Mouse (Mus musculus) cortical plate, adult 2 months (tissue): ENCODE data around the gene Trim47. TPM values are rescaled to one million over a fixed set of nuclear protein-coding genes. Genes with fewer than 3 reads are reported as not detected.

Source experiments
- H3K27ac ChIP-seq: fragments of 200-500 bp; 2 replicates; pipeline ENCODE4 v1.5.1; 2012; ENCODE audit warnings: low read length, control low read depth, inconsistent platforms; ENCODE audit not compliant: insufficient read depth
- H3K4me1 ChIP-seq: fragments of 200-500 bp; 2 replicates; pipeline ENCODE4 v1.6.1; 2011; ENCODE audit warnings: low read length; ENCODE audit not compliant: control insufficient read depth, insufficient read depth
- H3K4me3 ChIP-seq: fragments of 200-500 bp; 2 replicates; pipeline ENCODE4 v1.5.1; 2011; ENCODE audit warnings: mild to moderate bottlenecking, low read length, control low read depth; ENCODE audit not compliant: insufficient read depth
- CTCF ChIP-seq: fragments of 200-500 bp; IDR thresholded peaks from 2 replicates; pipeline ENCODE4 v1.5.1; 2011; ENCODE audit warnings: mild to moderate bottlenecking, control low read depth, low read length; ENCODE audit not compliant: insufficient read depth; ENCODE audit errors: extremely low read depth
- POLR2A ChIP-seq: fragments of 200-500 bp; IDR thresholded peaks from 2 replicates; pipeline ENCODE4 v1.6.1; 2011; ENCODE audit warnings: mild to moderate bottlenecking, low read length, control low read depth; ENCODE audit not compliant: insufficient read depth; ENCODE audit errors: extremely low read depth
- polyA plus RNA-seq: library from polyadenylated mRNA; depleted of rRNA; stranded (reverse); fragments of >200 nt; gene quantifications from 2 replicates; pipeline ENCODE4 v1.2.3, GENCODE M21; 2012

Trim47 gene
- polyA plus RNA-seq, 1 experiment: 6.2 TPM

DNA sequence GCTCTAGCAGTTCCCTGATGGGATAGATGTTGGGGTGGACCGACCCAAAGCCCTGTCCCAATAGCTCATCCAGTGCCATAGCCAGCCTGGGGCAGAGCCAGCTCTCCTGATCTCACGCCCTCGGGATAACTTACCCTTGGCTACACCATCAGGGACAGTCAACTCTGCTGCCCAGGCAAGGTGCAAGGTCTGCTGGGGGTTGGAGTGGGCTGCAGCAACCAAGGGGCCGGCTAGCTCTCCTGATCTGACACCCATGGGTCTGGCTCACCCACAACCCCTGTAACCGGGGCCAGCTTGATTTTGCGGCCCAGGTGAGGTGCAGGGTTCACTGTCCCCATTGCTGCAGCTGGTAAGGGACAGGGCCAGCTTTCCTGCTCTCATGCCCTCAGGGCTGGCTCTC, 35.4 kb downstream of the Trim47 start:
- H3K4me1 ChIP-seq: peaks cover 2% of the 10 kb centered on the region; the same call in 1 of the 2 replicates
- TF ChIP-seq POLR2A (no peak), CTCF (no peak)
- H3K27ac ChIP-seq: no peak overlapping the region
- H3K4me3 ChIP-seq: no peak overlapping the region

DNA sequence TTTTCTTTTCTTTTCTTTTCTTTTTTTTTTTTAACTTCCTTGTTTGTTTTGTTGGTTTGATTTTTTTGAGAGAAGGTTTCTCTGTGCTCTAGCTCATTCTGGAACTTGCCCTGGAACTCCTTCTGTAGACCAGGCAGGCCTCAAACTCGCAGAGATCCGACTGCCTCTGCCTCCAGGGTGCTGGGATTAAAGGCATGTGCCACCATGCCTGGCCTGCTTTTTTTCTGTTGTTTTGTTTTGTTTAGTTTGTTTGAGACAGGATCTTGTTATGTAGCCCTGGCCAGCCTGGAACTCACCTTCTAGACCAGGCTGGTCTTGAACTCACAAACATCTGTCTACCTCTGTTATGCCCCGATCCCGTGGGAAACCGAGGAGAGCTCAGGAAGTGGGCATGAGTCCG, 37.5 kb downstream of the Trim47 start:
- Histone ChIP-seq H3K27ac (no peak overlapping the region), H3K4me1 (peaks cover 5% of the 10 kb centered on the region), H3K4me3 (no peak overlapping the region)
- TF ChIP-seq CTCF: no peak
- TF ChIP-seq POLR2A: no peak

DNA sequence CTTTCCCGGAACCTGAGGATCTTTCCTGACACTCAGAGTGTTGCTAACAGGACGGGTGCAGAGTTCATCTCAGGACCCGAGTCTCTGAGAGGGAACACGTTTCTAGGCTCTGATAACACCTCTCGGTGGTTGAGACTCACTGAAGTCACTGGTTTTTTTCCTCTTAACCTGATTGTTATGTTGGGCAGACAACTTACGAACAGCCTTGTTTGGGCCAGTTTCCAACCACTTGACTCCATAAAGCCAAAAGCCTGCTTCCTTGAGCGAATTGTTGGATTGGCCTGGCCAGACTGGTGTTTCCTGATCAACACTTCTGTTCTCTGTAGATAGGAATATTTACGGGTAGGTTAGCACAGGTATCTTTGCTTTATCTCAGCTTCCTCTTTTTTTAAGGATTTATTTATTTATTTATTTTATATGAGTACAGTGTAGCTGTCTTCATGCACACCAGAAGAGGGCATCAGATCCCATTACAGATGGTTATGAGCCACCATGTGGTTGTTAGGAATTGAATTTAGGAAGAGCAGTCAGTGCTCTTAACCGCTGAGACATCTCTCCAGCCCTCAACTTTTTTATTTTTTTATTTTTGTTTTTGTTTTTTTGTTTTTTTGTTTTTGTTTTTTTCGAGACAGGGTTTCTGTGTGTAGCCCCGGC, 38.1 kb downstream of the Trim47 start:
- Histone ChIP-seq H3K4me1 (peaks cover 5% of the 10 kb centered on the region), H3K27ac (no peak overlapping the region), H3K4me3 (no peak overlapping the region)
- TF ChIP-seq CTCF (no peak), POLR2A (no peak)

DNA sequence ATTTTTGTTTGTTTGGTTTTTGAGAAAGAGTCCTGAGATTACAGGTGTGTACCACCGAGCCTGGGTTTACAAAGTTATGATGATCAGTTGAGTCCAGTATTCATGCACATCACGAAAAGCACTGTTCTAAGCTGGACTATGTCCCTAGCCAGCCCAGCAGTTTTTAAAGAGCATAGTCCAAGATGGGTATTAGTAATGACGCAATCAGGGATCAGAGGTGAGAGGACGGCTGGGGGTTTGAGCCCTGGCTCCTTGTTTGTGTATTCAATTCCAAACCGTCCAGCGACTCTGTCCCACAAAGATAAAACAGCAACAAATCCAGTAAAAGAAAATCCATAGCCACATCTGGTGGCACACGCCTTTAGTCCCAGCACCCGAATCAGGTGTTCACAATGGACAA, 38.8 kb downstream of the Trim47 start:
- Histone ChIP-seq H3K4me3 (no peak overlapping the region), H3K4me1 (peaks cover 5% of the 10 kb centered on the region), H3K27ac (no peak overlapping the region)
- TF ChIP-seq POLR2A (no peak), CTCF (no peak)

DNA sequence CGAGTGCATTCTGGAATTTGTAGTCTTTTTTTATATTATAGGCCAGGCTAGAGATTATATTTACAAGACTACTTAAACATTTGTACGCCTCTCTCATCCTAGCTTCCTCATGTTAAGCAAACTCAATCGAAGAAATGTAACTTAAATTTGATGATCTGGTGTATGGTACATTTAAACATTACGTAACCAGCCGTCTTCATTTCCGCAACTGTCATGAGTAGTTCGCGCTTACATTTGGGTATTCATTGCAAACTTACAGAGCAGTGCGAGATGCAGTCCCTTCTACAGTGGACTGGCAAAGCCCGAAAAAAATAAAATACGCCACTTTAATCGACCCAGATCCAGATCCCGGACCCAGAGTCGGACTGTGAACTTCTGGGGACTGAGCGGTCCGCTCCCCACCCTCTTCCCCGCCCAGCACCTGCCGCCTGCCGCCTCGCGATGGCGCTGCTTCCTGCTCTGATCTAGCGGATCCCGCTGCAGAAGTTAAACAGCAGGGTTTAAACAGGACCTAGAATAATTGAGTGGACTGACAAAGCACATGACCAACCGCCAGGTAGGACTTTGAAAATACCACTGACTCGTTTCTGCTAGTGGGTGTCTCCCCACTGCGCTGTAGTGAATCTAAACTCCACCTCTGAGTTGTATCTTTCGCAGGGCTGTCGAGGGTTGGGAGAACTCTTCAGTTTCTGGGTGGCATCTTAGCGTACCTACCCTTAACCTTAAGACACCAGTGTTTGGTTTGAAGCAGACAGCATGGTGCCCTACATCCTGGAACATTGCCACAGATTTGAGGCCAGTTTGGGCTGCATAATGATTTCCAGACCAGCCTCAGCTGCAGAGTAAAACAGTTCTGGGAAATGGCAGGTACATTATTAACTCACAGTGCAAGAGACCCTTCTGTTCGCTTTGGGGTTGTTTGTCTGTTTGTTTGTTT, 39.5 kb downstream of the Trim47 start:
- H3K27ac ChIP-seq: peak overlapping the region; percentile 15; the same call in 1 of the 2 replicates
- TF ChIP-seq CTCF (peak; percentile 69), POLR2A (0 out of 2 replicates have a peak, but pooled peaks have one; percentile 8)

DNA sequence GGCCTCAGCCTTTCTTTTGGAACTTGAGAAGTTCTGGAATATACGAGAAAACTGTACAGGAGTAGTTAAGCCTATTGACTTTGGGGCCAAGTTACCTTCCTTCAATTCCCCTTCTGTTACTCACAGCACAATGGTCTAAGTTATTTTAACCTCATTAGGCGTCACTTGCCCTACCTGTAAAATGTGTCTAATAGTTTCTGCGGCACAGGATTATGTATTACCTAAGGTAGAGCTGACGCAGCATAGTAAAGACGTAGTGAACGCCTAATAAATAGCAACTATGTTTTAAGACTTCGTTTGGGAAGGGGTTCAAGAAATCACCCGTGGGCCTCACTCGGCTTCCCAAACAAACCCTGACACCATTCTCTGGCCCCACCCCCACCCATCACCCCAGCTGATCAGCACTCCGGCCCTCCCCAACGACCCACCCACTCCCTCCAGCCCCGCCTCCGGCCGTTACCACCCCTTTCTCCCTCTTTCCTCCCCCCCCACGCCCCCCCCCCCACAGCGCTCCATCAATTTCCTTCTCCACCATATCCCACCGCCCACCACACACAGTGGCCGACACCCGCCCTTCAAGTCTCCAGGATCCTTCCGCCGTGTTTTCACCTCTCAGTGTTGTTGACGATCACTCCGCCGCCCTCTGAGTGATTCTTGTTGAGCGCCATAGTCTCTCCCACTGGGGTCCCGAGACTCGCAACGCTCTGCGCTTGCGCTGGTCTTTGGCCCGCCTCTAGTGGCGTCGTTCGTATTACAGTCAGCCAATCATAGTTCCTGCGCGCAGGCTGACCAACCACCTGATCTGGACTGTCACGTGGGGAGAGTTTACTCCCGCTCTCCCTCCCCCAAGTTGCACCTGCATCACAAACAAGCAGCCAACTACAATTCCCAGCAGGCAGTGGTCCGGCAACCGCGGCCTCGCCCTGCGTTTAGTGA, 40.5 kb downstream of the Trim47 start, which contains the start of gene Wbp2:
Gene Wbp2, minus strand, starts transcription at position 738 of the 936 bp plus-strand sequence.
- peak within 1 kb of the TSS; percentile 55 for H3K4me3 ChIP-seq
- TF ChIP-seq CTCF: no peak
- peak; percentile 93 for TF ChIP-seq POLR2A
- H3K4me1 ChIP-seq: peaks cover 5% of the 10 kb centered on the region
- peak within 1 kb of the TSS; percentile 15; the same call in 1 of the 2 replicates for H3K27ac ChIP-seq

More for the DNA sequence above, 39.5 kb downstream of the Trim47 start:
- H3K4me1 ChIP-seq: peaks cover 5% of the 10 kb centered on the region
- H3K4me3 ChIP-seq: peak overlapping the region; percentile 55

DNA sequence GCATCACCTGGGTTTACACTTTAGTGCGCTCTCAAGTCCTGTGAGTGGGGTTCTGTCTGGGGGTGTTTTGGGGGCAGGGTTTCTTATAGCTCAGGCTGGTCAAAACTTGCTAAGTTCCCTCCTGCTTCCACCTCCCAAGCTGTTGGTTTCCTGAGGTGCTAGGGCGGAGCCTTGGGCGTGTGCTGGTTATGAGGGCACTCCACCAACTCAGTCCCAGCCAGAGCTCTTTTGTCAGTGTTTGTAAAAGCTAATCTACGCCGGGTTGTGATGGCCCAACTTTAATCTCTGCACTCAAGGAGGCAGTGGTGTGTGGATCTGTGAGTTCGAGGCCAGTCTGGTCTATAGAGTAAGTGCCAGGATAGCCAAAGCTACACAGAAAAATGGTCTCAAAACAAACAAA, 42.8 kb downstream of the Trim47 start:
- no peak for TF ChIP-seq POLR2A
- TF ChIP-seq CTCF: no peak
- H3K4me1 ChIP-seq: peaks cover 8% of the 10 kb centered on the region
- no peak overlapping the region for H3K27ac ChIP-seq
- H3K4me3 ChIP-seq: no peak overlapping the region

DNA sequence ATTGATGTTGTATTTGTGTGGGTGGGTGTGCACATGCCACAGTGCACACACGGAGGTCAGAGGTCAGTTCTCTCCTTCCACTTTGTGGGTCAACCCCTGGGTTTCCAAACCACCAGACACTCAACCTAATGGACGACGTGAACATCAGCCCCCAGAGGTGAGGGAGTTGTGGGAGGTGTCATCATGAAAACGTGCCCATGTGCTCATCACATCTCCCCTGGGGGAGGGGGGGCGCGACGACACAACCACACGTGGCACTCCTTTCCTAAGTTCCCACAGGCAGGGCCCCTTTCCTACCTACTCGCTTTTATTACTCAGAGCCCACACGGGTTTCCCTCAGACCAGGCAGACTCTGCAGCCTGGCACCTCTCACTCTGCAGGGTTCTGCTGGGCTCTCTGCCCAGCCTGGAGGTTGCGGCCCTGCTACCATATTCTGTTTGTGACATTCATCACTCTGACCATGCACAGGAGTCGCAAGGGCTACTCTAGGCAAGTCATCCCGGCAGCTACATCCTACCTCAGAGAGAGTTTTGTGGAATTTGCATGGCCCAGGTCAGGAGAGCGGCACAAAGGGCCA, 43.8 kb downstream of the Trim47 start:
- H3K4me1 ChIP-seq: peaks cover 8% of the 10 kb centered on the region
- no peak overlapping the region for H3K4me3 ChIP-seq
- no peak overlapping the region for H3K27ac ChIP-seq
- TF ChIP-seq POLR2A (no peak), CTCF (no peak)

DNA sequence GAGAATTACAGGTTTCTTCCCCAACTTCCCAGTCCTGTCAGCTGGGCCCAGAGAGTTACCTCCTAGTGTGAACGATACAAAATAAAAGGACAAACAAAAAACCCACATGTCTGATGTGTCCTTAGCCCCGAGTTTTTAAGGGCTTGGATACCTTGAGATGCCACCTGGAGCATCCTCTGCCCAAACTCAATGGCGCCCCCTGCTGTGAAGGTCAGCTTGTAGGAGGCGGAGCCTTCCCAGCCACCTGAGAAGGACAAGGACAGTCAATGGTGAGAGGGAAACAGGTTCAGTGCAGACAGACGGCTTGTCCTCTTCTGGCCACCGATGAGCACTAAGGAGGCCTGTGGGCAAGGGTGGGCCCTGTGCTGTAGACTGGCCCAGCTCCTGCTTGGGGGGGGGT, 45.9 kb downstream of the Trim47 start:
- peaks cover 7% of the 10 kb centered on the region for H3K4me1 ChIP-seq
- no peak overlapping the region for H3K27ac ChIP-seq
- TF ChIP-seq POLR2A (no peak), CTCF (peak; percentile 41)
- H3K4me3 ChIP-seq: no peak overlapping the region
